Mouse (Mus musculus) lung, embryonic 14.5 days (tissue): ENCODE results near the gene Nf1. TPM values are rescaled to one million over a fixed set of nuclear protein-coding genes. Genes with fewer than 3 reads are reported as not detected.
A peak's percentile ranks its signal among the peaks of the same experiment; 100 is the strongest.

ENCODE experiments used
- ATAC-seq: fragments of 200-750 bp; cut with Nextera tagmentation; 2 replicates; pipeline ENCODE4 v1.8.0; 2017; ENCODE audit warnings: mild to moderate bottlenecking, moderate TSS enrichment, moderate library complexity; ENCODE audit not compliant: insufficient read depth
- DNase-seq: peaks from one replicate; pipeline ENCODE4 v3.0.0-alpha.2; 2015
- H3K27ac ChIP-seq: fragments of 300-500 bp; sonication (generic); 2 replicates; pipeline ENCODE4 v1.5.1; 2014; ENCODE audit warnings: low read depth, mild to moderate bottlenecking, moderate library complexity
- H3K27me3 ChIP-seq: fragments of 300-500 bp; sonication (generic); 2 replicates; pipeline ENCODE4 v1.6.1; 2014; ENCODE audit warnings: low read length, control low read depth; ENCODE audit not compliant: insufficient read depth
- H3K36me3 ChIP-seq: fragments of 300-500 bp; sonication (generic); 2 replicates; pipeline ENCODE4 v1.6.1; 2014; ENCODE audit warnings: control low read depth; ENCODE audit not compliant: insufficient read depth
- H3K4me1 ChIP-seq: fragments of 300-500 bp; sonication (generic); 2 replicates; pipeline ENCODE4 v1.6.1; 2014; ENCODE audit warnings: antibody characterized with exemption, control low read depth; ENCODE audit not compliant: insufficient read depth
- H3K4me2 ChIP-seq: fragments of 300-500 bp; sonication (generic); 2 replicates; pipeline ENCODE4 v1.6.1; 2014; ENCODE audit warnings: mild to moderate bottlenecking
- H3K4me3 ChIP-seq: fragments of 300-500 bp; sonication (generic); 2 replicates; pipeline ENCODE4 v1.5.1; 2014; ENCODE audit warnings: low read depth, low read length
- H3K9ac ChIP-seq: fragments of 300-500 bp; sonication (generic); 2 replicates; pipeline ENCODE4 v1.6.1; 2014
- H3K9me3 ChIP-seq: fragments of 300-500 bp; sonication (generic); 2 replicates; pipeline ENCODE4 v1.6.1; 2016; ENCODE audit warnings: low read depth, low read length, control low read depth
- CTCF ChIP-seq: IDR thresholded peaks from 2 replicates; pipeline ENCODE4 v1.5.1; 2016; ENCODE audit warnings: antibody characterized with exemption, low read depth
- WGBS: fragments of 180-500 bp; shearing (Covaris S2); extraction: QIAGEN DNeasy Blood & Tissue Kit; methylation state at CpG from one replicate; pipeline ENCODE4 v1.1.7; 2014; 5-methylcytosine and 5-hydroxymethylcytosine counted together
- polyA plus RNA-seq: library from polyadenylated mRNA; unstranded; fragments of >200 nt; fragmentation: Nextera tagmentation; extraction: Ambion mirVana; gene quantifications from 2 replicates; pipeline ENCODE4 v1.2.1, GENCODE M21; 2014

The Nf1 gene
- polyA plus RNA-seq, 1 experiment from 2014 or later, result 12.6 TPM

DNA sequence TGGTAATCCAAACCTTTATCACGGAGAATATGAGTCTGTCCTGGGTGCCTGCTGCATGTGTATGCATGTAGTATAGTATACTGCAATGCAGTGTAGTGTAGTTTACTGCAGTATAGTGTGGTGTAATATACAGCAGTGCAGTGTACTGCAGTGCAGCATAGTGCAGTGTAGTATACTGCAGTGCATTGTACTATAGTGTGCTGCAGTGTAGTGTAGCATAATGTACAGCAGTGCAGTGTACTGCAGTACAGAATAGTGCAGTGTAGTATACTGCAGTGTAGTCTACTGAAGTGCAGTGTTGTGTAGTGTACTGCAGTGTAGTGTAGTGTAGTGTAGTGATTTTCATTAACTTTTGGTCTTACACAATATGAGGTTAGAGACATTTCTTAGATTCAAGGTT, 17.9 kb downstream of the Nf1 start:
- DNase-seq, result no peak
- Histone ChIP-seq H3K36me3 (no peaks in the 10 kb centered on the region), H3K4me3 (no peak overlapping the region), H3K4me1 (no peaks in the 10 kb centered on the region), H3K9ac (no peak overlapping the region), H3K27me3 (no peaks in the 10 kb centered on the region), H3K27ac (no peak overlapping the region), H3K4me2 (no peak overlapping the region), H3K9me3 (no peaks in the 10 kb centered on the region)
- TF ChIP-seq CTCF, result no peak
- ATAC-seq, result peak; percentile 31; the same call in 1 of the 2 replicates
- WGBS, result 96% methylated on average over 1 of the region's 1 CpGs

DNA sequence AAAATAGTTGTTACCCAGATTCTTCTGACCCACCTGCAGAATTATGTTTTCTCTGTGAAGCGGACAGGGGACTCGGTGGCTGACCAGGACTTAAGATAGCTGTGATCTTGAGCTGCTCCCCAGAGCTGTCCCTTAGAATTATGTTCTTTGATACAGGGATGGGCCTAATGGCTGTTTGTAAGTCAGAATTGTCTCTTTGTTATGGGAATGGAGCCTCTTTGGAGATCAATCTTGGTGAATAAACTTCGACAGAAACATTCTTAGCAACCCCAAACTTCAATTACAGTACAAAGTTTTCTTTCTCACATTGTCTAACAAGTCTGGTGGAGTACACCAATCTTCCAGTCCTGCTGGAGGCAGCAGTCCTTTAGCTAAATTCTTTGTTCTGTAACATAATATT, 25.5 kb downstream of the Nf1 start:
- H3K36me3 ChIP-seq, result 0 out of 2 replicates have a peak, but pooled peaks cover 4% of the 10 kb centered on the region
- H3K4me1 ChIP-seq, result peaks cover 13% of the 10 kb centered on the region
- H3K27me3 ChIP-seq, result no peaks in the 10 kb centered on the region
- H3K27ac ChIP-seq, result no peak overlapping the region
- no peak for ATAC-seq
- H3K4me2 ChIP-seq, result no peak overlapping the region
- no peak for TF ChIP-seq CTCF
- no peaks in the 10 kb centered on the region for H3K9me3 ChIP-seq
- H3K9ac ChIP-seq, result no peak overlapping the region
- H3K4me3 ChIP-seq, result no peak overlapping the region
- no peak for DNase-seq
- WGBS, result 84% methylated on average over 3 of the region's 3 CpGs

DNA sequence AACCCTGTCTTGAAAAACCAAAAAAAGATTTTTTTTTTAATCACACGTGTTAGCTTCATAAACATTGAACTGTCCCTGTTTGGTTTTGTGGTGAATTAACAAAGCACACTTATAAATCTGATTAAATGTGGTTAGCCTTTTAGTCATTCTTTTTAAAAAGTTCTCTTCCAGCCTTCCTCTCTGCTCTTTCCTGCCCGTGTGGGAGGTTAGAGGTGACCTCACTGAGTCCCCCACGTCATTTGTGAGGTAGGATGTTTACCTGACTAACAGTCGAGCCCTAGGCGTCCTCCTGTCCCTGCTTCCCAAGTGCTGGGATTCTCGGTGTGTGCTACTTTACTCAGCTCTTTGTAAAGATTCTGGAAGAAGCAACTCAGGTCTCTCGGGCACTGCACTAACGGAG, 26.8 kb downstream of the Nf1 start:
- ATAC-seq, result no peak
- peaks cover 13% of the 10 kb centered on the region for H3K4me1 ChIP-seq
- WGBS, result 21% methylated on average over 8 of the region's 8 CpGs

DNA sequence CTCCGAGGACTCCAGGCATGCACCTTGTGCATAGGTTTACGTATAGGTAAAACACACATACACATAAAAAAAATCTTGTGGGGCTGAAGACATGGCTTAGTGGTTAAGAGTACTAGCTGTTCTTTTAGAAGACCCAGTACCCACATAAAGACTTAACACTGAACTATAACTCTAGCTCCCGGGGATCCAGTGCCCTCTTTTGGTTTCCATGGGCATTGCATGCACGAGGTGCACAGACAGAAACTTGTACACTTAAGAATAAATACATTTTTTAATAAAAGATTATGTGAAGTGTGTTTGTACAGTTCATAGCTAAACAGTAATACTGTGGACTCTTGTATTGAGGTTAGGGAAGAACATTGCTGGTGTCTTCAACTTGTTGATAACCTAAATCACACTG, 33.5 kb downstream of the Nf1 start:
- WGBS, result 92% methylated on average over 4 of the region's 4 CpGs
- no peak overlapping the region for H3K9ac ChIP-seq
- no peak for ATAC-seq

More for the DNA sequence above, 26.8 kb downstream of the Nf1 start:
- Histone ChIP-seq H3K27ac (no peak overlapping the region), H3K4me3 (no peak overlapping the region), H3K36me3 (0 out of 2 replicates have a peak, but pooled peaks cover 4% of the 10 kb centered on the region), H3K27me3 (no peaks in the 10 kb centered on the region), H3K9me3 (no peaks in the 10 kb centered on the region), H3K9ac (no peak overlapping the region), H3K4me2 (no peak overlapping the region)
- no peak for DNase-seq
- no peak for TF ChIP-seq CTCF

DNA sequence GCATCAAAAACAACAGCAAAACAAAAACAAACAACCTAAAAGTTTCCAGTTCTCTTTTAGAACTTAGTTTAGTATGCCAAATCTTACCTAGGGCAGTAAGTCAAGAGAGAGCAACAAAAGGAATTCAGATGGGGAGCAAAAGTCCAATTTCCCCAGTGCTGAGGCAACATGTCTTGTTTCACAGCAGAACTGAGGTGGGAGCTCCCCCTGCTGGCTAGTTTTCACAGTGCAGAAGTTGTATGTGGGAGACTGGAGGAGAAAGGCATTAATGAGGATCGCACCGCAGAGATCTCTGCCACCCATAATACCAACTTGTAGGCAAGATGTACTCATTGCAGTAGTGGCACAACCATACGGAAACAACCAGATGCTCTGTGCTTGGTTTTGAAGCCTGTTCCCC, 58.8 kb downstream of the Nf1 start:
- Histone ChIP-seq H3K9me3 (no peaks in the 10 kb centered on the region), H3K4me3 (no peak overlapping the region), H3K36me3 (peaks cover 42% of the 10 kb centered on the region), H3K4me1 (no peaks in the 10 kb centered on the region), H3K4me2 (no peak overlapping the region), H3K9ac (no peak overlapping the region), H3K27me3 (no peaks in the 10 kb centered on the region), H3K27ac (no peak overlapping the region)
- DNase-seq, result peak; percentile 95
- peak; percentile 96 for TF ChIP-seq CTCF
- WGBS, result 68% methylated on average over 3 of the region's 3 CpGs
- ATAC-seq, result no peak

More for the DNA sequence above, 33.5 kb downstream of the Nf1 start:
- peak; percentile 13 for DNase-seq
- H3K36me3 ChIP-seq, result no peaks in the 10 kb centered on the region
- H3K4me3 ChIP-seq, result no peak overlapping the region
- no peak overlapping the region for H3K4me2 ChIP-seq
- 0 out of 2 replicates have a peak, but pooled peaks cover 4% of the 10 kb centered on the region for H3K4me1 ChIP-seq
- peak; percentile 43 for TF ChIP-seq CTCF
- H3K27ac ChIP-seq, result no peak overlapping the region
- H3K27me3 ChIP-seq, result no peaks in the 10 kb centered on the region
- no peaks in the 10 kb centered on the region for H3K9me3 ChIP-seq

DNA sequence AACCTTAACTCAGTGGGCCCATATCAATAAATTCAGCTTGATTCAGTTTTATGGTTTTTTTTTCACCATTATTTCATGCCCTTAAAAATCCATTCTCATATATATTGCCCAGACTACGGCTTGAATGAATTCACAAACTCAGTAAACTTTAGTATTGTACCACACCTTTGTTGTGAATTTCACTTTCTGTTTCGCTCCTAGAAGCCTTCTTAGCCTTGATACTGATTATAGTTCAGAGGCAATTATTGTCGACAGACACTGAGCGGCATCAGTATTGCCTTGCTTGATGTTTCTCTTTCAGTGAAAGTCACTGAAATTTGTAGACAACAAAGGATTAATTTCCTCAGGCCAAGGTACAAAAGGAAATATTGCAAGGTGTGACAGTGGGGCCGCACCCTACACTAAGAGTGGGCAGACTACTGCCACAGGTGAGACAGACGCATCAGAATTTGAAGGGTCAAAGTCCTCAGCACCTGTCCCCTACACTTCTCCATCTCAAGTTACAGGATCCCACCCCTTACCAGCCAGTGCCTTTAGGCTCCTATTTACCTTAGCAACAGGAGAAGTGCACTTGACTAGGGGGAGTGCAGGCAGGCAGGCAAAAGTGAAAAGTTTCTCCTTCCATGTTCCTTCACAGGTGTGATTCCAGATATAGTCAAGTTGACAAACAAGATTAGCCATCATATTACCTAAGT, 64.3 kb downstream of the Nf1 start:
- Histone ChIP-seq H3K27me3 (no peaks in the 10 kb centered on the region), H3K9ac (no peak overlapping the region), H3K4me1 (no peaks in the 10 kb centered on the region), H3K36me3 (peaks cover 34% of the 10 kb centered on the region), H3K9me3 (no peaks in the 10 kb centered on the region), H3K4me2 (no peak overlapping the region), H3K27ac (no peak overlapping the region), H3K4me3 (no peak overlapping the region)
- WGBS, result 79% methylated on average over 6 of the region's 6 CpGs
- DNase-seq (peak; percentile 32), ATAC-seq (no peak)
- no peak for TF ChIP-seq CTCF

DNA sequence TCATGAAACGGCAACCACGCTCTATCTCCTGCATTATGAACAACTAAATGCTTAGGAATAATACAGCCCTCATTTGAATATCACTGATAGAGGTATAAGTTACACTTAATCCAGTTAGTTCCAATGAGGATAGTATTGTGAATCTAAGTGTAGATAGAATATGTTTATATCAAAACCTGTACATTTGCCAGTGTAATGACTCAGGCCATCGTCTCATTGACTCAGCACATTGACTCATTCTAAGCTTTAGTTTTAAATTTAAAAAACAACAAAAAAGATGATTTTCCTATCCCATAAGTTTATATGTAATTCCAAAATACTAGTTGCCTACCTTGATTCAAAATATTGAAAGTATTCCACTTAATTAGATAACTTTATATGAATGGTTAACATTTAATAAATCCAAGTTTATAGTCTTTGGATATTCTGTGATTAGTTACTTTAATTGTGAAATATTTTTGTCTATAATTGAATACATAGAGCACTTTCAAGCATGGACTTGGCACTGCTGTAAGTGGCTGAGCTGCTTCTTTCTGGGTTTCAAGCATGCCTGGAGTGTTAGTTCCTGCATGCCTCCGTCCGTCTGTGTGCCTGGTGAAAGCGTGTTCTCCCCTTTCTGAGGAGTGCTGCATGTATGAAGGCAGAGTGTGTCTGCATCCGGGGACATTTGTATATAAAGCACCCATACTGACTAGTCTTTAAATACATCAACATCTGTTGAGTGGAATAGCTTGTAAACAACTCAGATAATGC, 74.4 kb downstream of the Nf1 start:
- Histone ChIP-seq H3K4me1 (no peaks in the 10 kb centered on the region), H3K9ac (no peak overlapping the region), H3K27ac (no peak overlapping the region), H3K27me3 (no peaks in the 10 kb centered on the region), H3K9me3 (no peaks in the 10 kb centered on the region), H3K36me3 (peaks cover 42% of the 10 kb centered on the region), H3K4me3 (no peak overlapping the region), H3K4me2 (no peak overlapping the region)
- TF ChIP-seq CTCF, result no peak
- WGBS, result 83% methylated on average over 7 of the region's 7 CpGs
- ATAC-seq (no peak), DNase-seq (no peak)
